Mouse (Mus musculus): Measurements from ENCODE around the gene Cd79b. TPM values are rescaled to one million over a fixed set of nuclear protein-coding genes. Genes with fewer than 3 reads are reported as not detected.

Cd79b gene
- total RNA-seq, 2 experiments from 2014 or later, result 1.8 to 2.0 TPM

Other genes starting within 250 kb of the Cd79b start
- gene Taco1, start 248.7 kb downstream of the Cd79b start, total RNA-seq (2021), result 10 to 100 TPM; 51.2 to 59.8 TPM
- 10 to 100 TPM; 45.9 to 47.1 TPM for gene Map3k3, start 230.1 kb downstream of the Cd79b start, total RNA-seq (2021)
- gene Gm10840, start 153.9 kb downstream of the Cd79b start, total RNA-seq (2021), result not detected
- 10 to 100 TPM in 1 of 2 experiments, 1 to 10 TPM in 1; 9.7 to 19.3 TPM for gene Limd2, start 153.9 kb downstream of the Cd79b start, total RNA-seq (2021)
- 1 to 10 TPM; 8.7 TPM for gene Strada, start 112.6 kb downstream of the Cd79b start, total RNA-seq (2021)
- gene Ccdc47, start 98.4 kb downstream of the Cd79b start, total RNA-seq (2021), result 10 to 100 TPM; 74.4 to 76.0 TPM
- gene Ddx42, start 97.8 kb downstream of the Cd79b start, total RNA-seq (2021), result 10 to 100 TPM; 29.2 to 30.0 TPM
- gene Ftsj3, start 58.7 kb downstream of the Cd79b start, total RNA-seq (2021), result 10 to 100 TPM; 19.3 to 21.4 TPM
- 100 to 1,000 TPM in 1 of 2 experiments, 10 to 100 TPM in 1; 99.9 to 105 TPM for gene Psmc5, start 58.6 kb downstream of the Cd79b start, total RNA-seq (2021)
- 10 to 100 TPM; 28.7 to 30.8 TPM for gene Smarcd2, start 41.8 kb downstream of the Cd79b start, total RNA-seq (2021)
- gene Tcam1, start 38.1 kb downstream of the Cd79b start, total RNA-seq (2021), result under 1 TPM in 1 of 2 experiments, not detected in 1; 0.07 TPM
- not detected for gene Gh, start 12.9 kb downstream of the Cd79b start, total RNA-seq (2021)
- gene Scn4a, start 38.5 kb upstream of the Cd79b start, total RNA-seq (2021), result 1 to 10 TPM; 6.8 to 7.9 TPM
- 1 to 10 TPM; 1.0 to 1.7 TPM for gene Prr29, start 50.7 kb upstream of the Cd79b start, total RNA-seq (2021)
- 10 to 100 TPM; 44.1 to 44.7 TPM for gene Icam2, start 73.3 kb upstream of the Cd79b start, total RNA-seq (2021)
- 10 to 100 TPM in 1 of 2 experiments, 1 to 10 TPM in 1; 9.9 to 10.9 TPM for gene Ern1, start 173.1 kb upstream of the Cd79b start, total RNA-seq (2021)